Mouse (Mus musculus) CH12.LX (cell line): ENCODE measurements around the gene Iqub. TPM values are rescaled to one million over a fixed set of nuclear protein-coding genes. Genes with fewer than 3 reads are reported as not detected.

Experiments used
- DNase-seq: peaks from one replicate; pipeline ENCODE4 v3.0.0-alpha.2; 2013; ENCODE audit errors: extremely low read depth
- H3K27ac ChIP-seq: 2 replicates; pipeline ENCODE4 v1.5.1; 2012; ENCODE audit warnings: low read depth, mild to moderate bottlenecking, control low read depth, moderate library complexity; ENCODE audit not compliant: insufficient read depth
- H3K27me3 ChIP-seq: replicated peaks from 2 replicates; pipeline ENCODE3; 2012; ENCODE audit warnings: inconsistent platforms
- H3K36me3 ChIP-seq, 2 experiments: replicated peaks in 1 of 2; 2 replicates each; pipeline versions ENCODE3 to v1.6.1; 2012; ENCODE audit warnings: inconsistent platforms in 1 of 2, low read length in 1 of 2, mild to moderate bottlenecking in 1 of 2, mixed read lengths in 1 of 2, moderate library complexity in 1 of 2; ENCODE audit not compliant: control insufficient read depth in 1 of 2, insufficient read depth in 1 of 2
- H3K4me1 ChIP-seq, 2 experiments: 2 replicates each; pipeline ENCODE4 v1.6.1; 2012; ENCODE audit warnings: inconsistent platforms in 1 of 2, moderate library complexity in 1 of 2; ENCODE audit not compliant: insufficient read depth in 2 of 2, control insufficient read depth in 1 of 2
- H3K4me2 ChIP-seq: 2 replicates; pipeline ENCODE4 v1.6.1; 2012; ENCODE audit warnings: low read depth, mild to moderate bottlenecking, control low read depth; ENCODE audit not compliant: poor library complexity, insufficient read depth, severe bottlenecking
- H3K4me3 ChIP-seq, 3 experiments: fragments of 150-350 bp in 1 of 3; sonication (generic) in 1 of 3; replicated peaks in 1 of 3; 2 replicates each; pipeline versions ENCODE3 to v1.5.1; 2011 to 2012; ENCODE audit warnings: low read depth in 2 of 3, low read length in 2 of 3, mild to moderate bottlenecking in 2 of 3, moderate library complexity in 2 of 3, control low read depth in 1 of 3, improper control_type of control experiment in 1 of 3, inconsistent platforms in 1 of 3, mixed read lengths in 1 of 3; ENCODE audit not compliant: poor library complexity in 1 of 3
- H3K79me2 ChIP-seq: replicated peaks from 2 replicates; pipeline ENCODE4 v1.6.1; 2012; ENCODE audit warnings: mild to moderate bottlenecking, moderate library complexity; ENCODE audit not compliant: control insufficient read depth, poor library complexity, insufficient read depth, severe bottlenecking; ENCODE audit errors: extremely low read depth
- H3K9ac ChIP-seq: 2 replicates; pipeline ENCODE4 v1.6.1; 2012; ENCODE audit warnings: low read depth, mild to moderate bottlenecking, control low read depth, moderate library complexity; ENCODE audit not compliant: insufficient read depth
- H3K9me3 ChIP-seq: replicated peaks from 2 replicates; pipeline ENCODE3; 2012; ENCODE audit warnings: low read length, inconsistent platforms, mixed read lengths
- BHLHE40 ChIP-seq: IDR thresholded peaks from 2 replicates; pipeline ENCODE4 v1.6.1; 2011; ENCODE audit warnings: mild to moderate bottlenecking, low read depth, low read length, improper control_type of control experiment
- CHD2 ChIP-seq: IDR thresholded peaks from 2 replicates; pipeline ENCODE4 v1.6.1; 2011; ENCODE audit warnings: low read length, improper control_type of control experiment
- CTCF ChIP-seq, 2 experiments: IDR thresholded peaks in 1 of 2; conservative IDR thresholded peaks in 1 of 2; 2 replicates each; pipeline ENCODE4 v1.5.1; 2011 to 2012; ENCODE audit warnings: low read depth in 2 of 2, low read length in 2 of 2, improper control_type of control experiment in 1 of 2, inconsistent platforms in 1 of 2, mild to moderate bottlenecking in 1 of 2, moderate library complexity in 1 of 2
- E2F4 ChIP-seq: IDR thresholded peaks from 2 replicates; pipeline ENCODE4 v1.6.1; 2011; ENCODE audit warnings: low read depth, low read length, improper control_type of control experiment; ENCODE audit not compliant: insufficient replicate concordance
- ETS1 ChIP-seq: conservative IDR thresholded peaks from 2 replicates; pipeline ENCODE4 v1.6.1; 2012; ENCODE audit warnings: low read depth, mild to moderate bottlenecking, inconsistent platforms, low read length, improper control_type of control experiment, moderate library complexity
- GABPA ChIP-seq: IDR thresholded peaks from 2 replicates; pipeline ENCODE4 v1.6.1; 2012; ENCODE audit warnings: low read depth, low read length, improper control_type of control experiment, inconsistent platforms; ENCODE audit not compliant: insufficient replicate concordance
- IRF4 ChIP-seq: IDR thresholded peaks from 2 replicates; pipeline ENCODE4 v1.6.1; 2014; ENCODE audit warnings: low read depth, mild to moderate bottlenecking, inconsistent platforms, low read length, improper control_type of control experiment
- JUND ChIP-seq: conservative IDR thresholded peaks from 2 replicates; pipeline ENCODE4 v1.6.1; 2011; ENCODE audit warnings: low read depth, low read length, improper control_type of control experiment
- MAZ ChIP-seq: IDR thresholded peaks from 2 replicates; pipeline ENCODE4 v1.6.1; 2012; ENCODE audit warnings: low read depth, mild to moderate bottlenecking, inconsistent platforms, low read length, improper control_type of control experiment, moderate library complexity
- MEF2A ChIP-seq: IDR thresholded peaks from 2 replicates; pipeline ENCODE4 v1.6.1; 2014; ENCODE audit warnings: low read depth, mild to moderate bottlenecking, inconsistent platforms, low read length, improper control_type of control experiment, borderline replicate concordance
- MXI1 ChIP-seq: IDR thresholded peaks from 2 replicates; pipeline ENCODE4 v1.6.1; 2011; ENCODE audit warnings: mild to moderate bottlenecking, low read depth, low read length, improper control_type of control experiment
- MYC ChIP-seq: IDR thresholded peaks from 2 replicates; pipeline ENCODE4 v1.6.1; 2011; ENCODE audit warnings: low read depth, mild to moderate bottlenecking, improper control_type of control experiment, low read length
- NELFE ChIP-seq: IDR thresholded peaks from 2 replicates; pipeline ENCODE4 v1.6.1; 2011; ENCODE audit warnings: low read depth, low read length, improper control_type of control experiment
- POLR2AphosphoS2 ChIP-seq: IDR thresholded peaks from 2 replicates; pipeline ENCODE4 v1.6.1; 2011; ENCODE audit warnings: low read depth, low read length, improper control_type of control experiment
- RCOR1 ChIP-seq: conservative IDR thresholded peaks from 2 replicates; pipeline ENCODE4 v1.6.1; 2012; ENCODE audit warnings: low read depth, mild to moderate bottlenecking, inconsistent platforms, low read length, improper control_type of control experiment
- UBTF ChIP-seq: IDR thresholded peaks from 2 replicates; pipeline ENCODE4 v1.6.1; 2012; ENCODE audit warnings: low read depth, mild to moderate bottlenecking, inconsistent platforms, low read length, improper control_type of control experiment, moderate library complexity
- USF2 ChIP-seq: conservative IDR thresholded peaks from 2 replicates; pipeline ENCODE4 v1.6.1; 2011; ENCODE audit warnings: low read depth, low read length, improper control_type of control experiment
- ZC3H11A ChIP-seq: IDR thresholded peaks from 2 replicates; pipeline ENCODE4 v1.6.1; 2012; ENCODE audit warnings: low read depth, mild to moderate bottlenecking, inconsistent platforms, low read length, improper control_type of control experiment
- dilution Hi-C: fragments of 300-500 bp; cut with MboI; formaldehyde crosslinking; loops from 2 replicates; pipeline ENCODE4 v1.14.3; 2020; ENCODE audit warnings: low sequenced_read_pairs; ENCODE audit not compliant: extremely low pct_unique_long_range_greater_than_20kb, extremely low pct_ligation_motif_present
- in situ Hi-C: fragments of 300-500 bp; cut with MboI; formaldehyde crosslinking; loops from 3 replicates; pipeline ENCODE4 v1.14.3; 2019; ENCODE audit warnings: low sequenced_read_pairs, low pct_ligation_motif_present, low pct_unique_long_range_greater_than_20kb, mixed read lengths
- polyA plus RNA-seq: library from polyadenylated mRNA; unstranded; fragments of >175 nt; gene quantifications from 2 replicates; pipeline ENCODE4 v1.2.1, GENCODE M21; 2012; ENCODE audit warnings: low read depth; ENCODE audit not compliant: insufficient read length
- total RNA-seq, 2 experiments: library from RNA; depleted of rRNA; stranded (reverse); fragments of 300-350 nt in 1 of 2; fragments of >200 nt in 1 of 2; gene quantifications; 2 replicates each; pipeline ENCODE4 v1.2.3; 2012 to 2014

Gene Iqub
- total and polyA plus RNA-seq, 3 experiments: not detected

- Histone ChIP-seq H3K27ac (no peak overlapping the region), H3K4me3 (no peak overlapping the region), H3K4me1 (peaks cover 7 to 8% of the 10 kb centered on the region in 2 experiments; a peak in 3 of 4 replicates), H3K79me2 (no peaks in the 10 kb centered on the region), H3K9ac (no peak overlapping the region), H3K4me2 (no peak overlapping the region), H3K9me3 (peaks cover 3% of the 10 kb centered on the region), H3K36me3 (no peaks in the 10 kb centered on the region), H3K27me3 (no peaks in the 10 kb centered on the region)
- no peak for DNase-seq
- dilution Hi-C loops: no loop called here
- TF ChIP-seq MAZ (no peak), ZC3H11A (no peak), BHLHE40 (no peak), CTCF (conservative IDR thresholded peaks at IDR 0.05 in 1 of 2, IDR thresholded peaks at IDR 0.05 in 1 of 2; ENCODE audit: low read depth in 2 of 2, low read length in 2 of 2) (no peak), MYC (no peak), MEF2A (no peak), JUND (no peak), GABPA (no peak), IRF4 (no peak), E2F4 (no peak), USF2 (no peak), MXI1 (no peak), ETS1 (no peak), POLR2AphosphoS2 (no peak), UBTF (no peak), CHD2 (no peak), NELFE (no peak)
- in situ Hi-C loops: no loop called here
These were observed 34.9 kb upstream of the Iqub start for GRCm38 (mm10) chr6:24549801-24550200.

- Histone ChIP-seq H3K9me3 (peaks cover 3% of the 10 kb centered on the region), H3K4me1 (peaks cover under 1 to 6% of the 10 kb centered on the region in 2 experiments; a peak in 1 of 4 replicates), H3K27ac (no peak overlapping the region), H3K9ac (no peak overlapping the region), H3K27me3 (no peaks in the 10 kb centered on the region), H3K36me3 (no peaks in the 10 kb centered on the region), H3K79me2 (no peaks in the 10 kb centered on the region), H3K4me2 (no peak overlapping the region), H3K4me3 (no peak overlapping the region)
- TF ChIP-seq ZC3H11A (no peak), CTCF (conservative IDR thresholded peaks at IDR 0.05 in 1 of 2, IDR thresholded peaks at IDR 0.05 in 1 of 2; ENCODE audit: low read depth in 2 of 2, low read length in 2 of 2) (no peak), RCOR1 (no peak)
- DNase-seq: no peak
- in situ Hi-C loops (no loop called here), dilution Hi-C loops (no loop called here)
These were observed 32.0 kb upstream of the Iqub start for GRCm38 (mm10) chr6:24546716-24547420.
